In the genomic region with DNA sequence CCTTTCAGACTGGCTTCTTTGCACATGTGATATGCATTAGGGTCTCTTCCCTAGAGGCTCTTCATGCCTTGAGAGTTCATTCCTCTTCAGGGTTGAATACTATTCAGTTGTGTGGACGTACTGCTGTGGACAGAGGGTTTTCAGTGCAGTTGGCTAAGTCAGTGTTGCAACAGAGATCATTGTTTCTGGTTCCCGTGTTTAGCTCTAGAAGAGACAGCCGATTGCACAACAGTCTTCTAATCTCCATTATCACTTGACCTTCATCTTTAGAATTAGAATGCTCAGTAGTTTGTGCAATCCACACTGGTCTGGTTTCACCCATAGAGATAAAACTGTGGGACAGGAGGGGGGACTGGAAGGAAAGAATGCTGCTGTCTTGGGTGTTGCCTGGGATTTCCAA, we compare ENCODE assay signal across 17 mouse cellular contexts.
"Had no signal": no experiment of that assay in that cellular context is flagged by ENCODE, and none has a peak within 500 bp of the region (broad histone marks: within the 10 kb centered on the region; RNA-seq: fewer than 3 reads in every experiment).

No protein-coding gene starts in this region.

- H3K27me3 ChIP-seq: midbrain, embryonic 13.5 days; neural tube, embryonic 15.5 days had no signal

- H3K4me2 ChIP-seq: kidney, embryonic 15.5 days; limb, embryonic 12.5 days; lung, embryonic 14.5 days; midbrain, embryonic 13.5 days; neural tube, embryonic 15.5 days had no signal

- H3K4me3 ChIP-seq: kidney, embryonic 15.5 days; limb, embryonic 12.5 days; midbrain, embryonic 13.5 days; myocyte; neural tube, embryonic 15.5 days had no signal

- DNase-seq: kidney, adult 2 months; kidney, postnatal 14 days; layer of hippocampus, postnatal 36 days; liver; lung, embryonic 14.5 days; right cerebral cortex, adult 18-20 months; right cerebral cortex, postnatal 25 days; thymus, postnatal 4 days had no signal

- H3K4me1 ChIP-seq: limb, embryonic 12.5 days; midbrain, embryonic 13.5 days; neural tube, embryonic 15.5 days had no signal

- ATAC-seq: inflammation-experienced regulatory T-cells, adult 6 months; midbrain, embryonic 13.5 days had no signal

- H3K36me3 ChIP-seq: kidney, embryonic 15.5 days; limb, embryonic 12.5 days; midbrain, embryonic 13.5 days; neural tube, embryonic 15.5 days had no signal

- H3K27ac ChIP-seq: kidney, embryonic 15.5 days; limb, embryonic 12.5 days; liver, embryonic 14.5 days; macrophage; midbrain, embryonic 13.5 days; neural tube, embryonic 15.5 days; stomach, postnatal 0 days had no signal

- H3K9ac ChIP-seq: kidney, embryonic 15.5 days; limb, embryonic 12.5 days; liver, embryonic 14.5 days; lung, embryonic 14.5 days; midbrain, embryonic 13.5 days; neural tube, embryonic 15.5 days had no signal

- H3K9me3 ChIP-seq: kidney, embryonic 15.5 days; limb, embryonic 12.5 days; midbrain, embryonic 13.5 days; neural tube, embryonic 15.5 days had no signal
